Mouse (Mus musculus) forebrain, embryonic 11.5 days (tissue): ENCODE data around the gene Cenpa. TPM values are rescaled to one million over a fixed set of nuclear protein-coding genes. Genes with fewer than 3 reads are reported as not detected.

Experiments
- ATAC-seq: fragments of 200-750 bp; cut with Nextera tagmentation; replicated peaks from 2 replicates; pipeline ENCODE4 v1.8.0; 2017; ENCODE audit warnings: moderate TSS enrichment; ENCODE audit not compliant: low FRiP score
- DNase-seq: peaks from one replicate; pipeline ENCODE4 v3.0.0-alpha.2; 2017; ENCODE audit warnings: low spot score
- H3K27ac ChIP-seq: fragments of 300-500 bp; sonication (generic); 2 replicates; pipeline ENCODE4 v1.5.1; 2014; ENCODE audit warnings: low read depth, low read length
- H3K27me3 ChIP-seq: fragments of 300-500 bp; sonication (generic); 2 replicates; pipeline ENCODE4 v1.6.1; 2014; ENCODE audit warnings: mild to moderate bottlenecking, low read length, mixed read lengths; ENCODE audit not compliant: control insufficient read depth, insufficient read depth
- H3K36me3 ChIP-seq: fragments of 300-500 bp; sonication (generic); 2 replicates; pipeline ENCODE4 v1.6.1; 2014; ENCODE audit warnings: mild to moderate bottlenecking, low read length, moderate library complexity, mixed read lengths; ENCODE audit not compliant: control insufficient read depth, insufficient read depth
- H3K4me1 ChIP-seq: fragments of 300-500 bp; sonication (generic); replicated peaks from 2 replicates; pipeline ENCODE4 v1.6.1; 2014; ENCODE audit warnings: low read length, mixed read lengths; ENCODE audit not compliant: control insufficient read depth, insufficient read depth
- H3K4me2 ChIP-seq: fragments of 300-500 bp; sonication (generic); 2 replicates; pipeline ENCODE4 v1.6.1; 2014; ENCODE audit warnings: low read depth, mild to moderate bottlenecking, low read length, moderate library complexity, mixed read lengths; ENCODE audit not compliant: severe bottlenecking
- H3K4me3 ChIP-seq: fragments of 300-500 bp; sonication (generic); 2 replicates; pipeline ENCODE4 v1.5.1; 2014; ENCODE audit warnings: low read depth, low read length
- H3K9ac ChIP-seq: fragments of 300-500 bp; sonication (generic); 2 replicates; pipeline ENCODE4 v1.6.1; 2014; ENCODE audit warnings: low read length
- H3K9me3 ChIP-seq: fragments of 300-500 bp; sonication (generic); 2 replicates; pipeline ENCODE4 v1.6.1; 2016; ENCODE audit warnings: low read length, mixed read lengths; ENCODE audit not compliant: control insufficient read depth
- WGBS: fragments of 180-500 bp; shearing (Covaris S2); extraction: QIAGEN DNeasy Blood & Tissue Kit; methylation state at CpG from one replicate; pipeline ENCODE4 v1.1.7; 2014; 5-methylcytosine and 5-hydroxymethylcytosine counted together
- polyA plus RNA-seq: library from polyadenylated mRNA; unstranded; fragments of >200 nt; fragmentation: Nextera tagmentation; extraction: Ambion mirVana; gene quantifications from 2 replicates; pipeline ENCODE4 v1.2.1, GENCODE M21; 2014

Gene Cenpa
- polyA plus RNA-seq, 1 experiment from 2014 or later, result 447 TPM

GRCm38 (mm10) chr5:30665360-30665759 lies 1.2 kb upstream of the Cenpa start:
- WGBS, result 91% methylated on average over 9 of the region's 9 CpGs
- Histone ChIP-seq H3K9ac (no peak overlapping the region), H3K4me3 (no peak overlapping the region), H3K36me3 (no peaks in the 10 kb centered on the region; the same call in 1 of the 2 replicates), H3K4me1 (peaks cover 10% of the 10 kb centered on the region; the same call in 1 of the 2 replicates), H3K27ac (no peak overlapping the region), H3K27me3 (no peaks in the 10 kb centered on the region), H3K9me3 (no peaks in the 10 kb centered on the region), H3K4me2 (no peak overlapping the region)
- ATAC-seq, result no peak
- no peak for DNase-seq

DNA sequence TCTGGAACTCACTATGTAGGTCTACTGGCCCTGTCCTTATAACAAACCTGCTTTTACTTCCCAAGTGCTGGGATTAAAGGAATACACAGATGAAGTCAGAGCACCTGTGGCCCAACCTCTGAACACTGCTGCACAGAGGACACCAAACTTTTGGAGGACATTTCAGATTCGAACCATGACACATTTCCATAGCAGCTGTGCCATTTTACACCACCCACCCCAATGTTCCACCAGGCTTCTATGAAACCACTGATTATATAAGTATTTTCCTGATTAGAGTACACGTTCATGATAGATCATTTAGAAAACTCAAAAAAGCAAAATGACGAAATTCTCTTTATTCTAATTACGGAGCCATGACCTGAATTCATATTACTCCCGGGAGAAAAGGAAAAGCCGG lies 609 bp upstream of the Cenpa start:
- H3K4me2 ChIP-seq, result peak overlapping the region; percentile 56; the same call in 1 of the 2 replicates
- H3K9ac ChIP-seq, result peak overlapping the region; percentile 92
- no peaks in the 10 kb centered on the region for H3K27me3 ChIP-seq
- H3K36me3 ChIP-seq, result no peaks in the 10 kb centered on the region; the same call in 1 of the 2 replicates
- no peaks in the 10 kb centered on the region for H3K9me3 ChIP-seq
- WGBS, result 68% methylated on average over 6 of the region's 6 CpGs
- no peak for DNase-seq
- H3K4me1 ChIP-seq, result peaks cover 10% of the 10 kb centered on the region; the same call in 1 of the 2 replicates
- H3K4me3 ChIP-seq, result peak overlapping the region; percentile 83
- no peak overlapping the region for H3K27ac ChIP-seq
- ATAC-seq, result no peak

DNA sequence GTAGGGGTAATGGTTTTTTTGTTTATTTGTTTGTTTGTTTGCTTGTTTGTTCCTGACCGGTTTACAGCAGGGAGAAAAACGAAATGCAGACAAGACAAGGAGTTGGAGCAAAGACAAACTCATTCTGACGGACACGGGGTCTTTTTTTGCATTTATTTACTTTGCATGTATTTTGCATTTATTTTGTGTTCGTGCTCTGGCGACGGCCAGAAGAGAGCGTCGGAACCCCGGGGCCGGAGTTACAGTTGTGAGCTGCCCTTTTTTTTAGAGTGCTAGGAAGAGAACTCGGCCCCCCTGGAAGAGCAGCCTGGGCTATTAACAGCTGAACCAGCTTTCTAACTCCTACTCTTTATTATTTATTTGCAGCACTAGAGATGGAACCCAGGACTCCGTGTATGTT lies 638 bp downstream of the Cenpa start:
- H3K9ac ChIP-seq, result peak overlapping the region; percentile 92
- peaks cover 10% of the 10 kb centered on the region; the same call in 1 of the 2 replicates for H3K4me1 ChIP-seq
- peak overlapping the region; percentile 73 for H3K27ac ChIP-seq
- no peaks in the 10 kb centered on the region for H3K27me3 ChIP-seq
- no peak for DNase-seq
- 0% methylated on average over 13 of the region's 13 CpGs for WGBS
- H3K4me2 ChIP-seq, result peak overlapping the region; percentile 56
- H3K4me3 ChIP-seq, result peak overlapping the region; percentile 83
- ATAC-seq, result no peak
- no peaks in the 10 kb centered on the region for H3K9me3 ChIP-seq
- peaks cover 3% of the 10 kb centered on the region; the same call in 1 of the 2 replicates for H3K36me3 ChIP-seq

DNA sequence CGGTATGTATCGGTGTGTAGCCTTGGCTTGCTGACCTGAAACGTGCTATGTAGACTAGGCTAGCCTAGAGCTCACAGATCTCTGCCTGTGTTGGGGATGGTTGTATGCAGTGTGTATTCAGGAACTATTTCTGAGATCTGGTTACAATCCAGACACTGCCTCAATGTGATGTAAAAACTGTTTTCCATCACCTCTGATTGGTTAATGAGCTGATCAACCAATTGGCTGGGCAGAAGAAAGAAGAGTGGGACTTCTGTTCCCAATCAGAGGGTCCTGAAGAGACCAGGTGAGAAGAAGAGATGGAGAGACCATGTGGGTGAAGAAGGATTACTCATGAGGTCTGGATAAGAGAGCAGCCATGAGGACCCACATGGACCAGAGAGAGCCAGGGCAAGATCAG lies 1.1 kb downstream of the Cenpa start:
- Histone ChIP-seq H3K9me3 (no peaks in the 10 kb centered on the region), H3K4me2 (peak overlapping the region; percentile 56), H3K36me3 (peaks cover 3% of the 10 kb centered on the region; the same call in 1 of the 2 replicates), H3K4me1 (peaks cover 10% of the 10 kb centered on the region; the same call in 1 of the 2 replicates), H3K4me3 (peak overlapping the region; percentile 83), H3K9ac (peak overlapping the region; percentile 92), H3K27me3 (no peaks in the 10 kb centered on the region), H3K27ac (no peak overlapping the region)
- DNase-seq, result no peak
- ATAC-seq, result 0 out of 2 replicates have a peak, but pooled peaks have one; percentile 19
- WGBS, result 11% methylated on average over 3 of the region's 3 CpGs

GRCm38 (mm10) chr5:30668637-30669495 lies 2.3 kb downstream of the Cenpa start:
- Histone ChIP-seq H3K9me3 (no peaks in the 10 kb centered on the region), H3K4me2 (peak overlapping the region; percentile 56; the same call in 1 of the 2 replicates), H3K27ac (no peak overlapping the region), H3K4me3 (no peak overlapping the region; the same call in 1 of the 2 replicates), H3K9ac (no peak overlapping the region), H3K27me3 (no peaks in the 10 kb centered on the region), H3K4me1 (peaks cover 10% of the 10 kb centered on the region; the same call in 1 of the 2 replicates), H3K36me3 (peaks cover 3% of the 10 kb centered on the region; the same call in 1 of the 2 replicates)
- ATAC-seq (no peak), DNase-seq (no peak)
- WGBS, result 94% methylated on average over 9 of the region's 9 CpGs

GRCm38 (mm10) chr5:30669496-30669830 lies 2.9 kb downstream of the Cenpa start:
- ATAC-seq (no peak), DNase-seq (no peak)
- Histone ChIP-seq H3K9me3 (no peaks in the 10 kb centered on the region), H3K4me3 (no peak overlapping the region), H3K27ac (no peak overlapping the region), H3K9ac (no peak overlapping the region), H3K4me1 (peaks cover 10% of the 10 kb centered on the region; the same call in 1 of the 2 replicates), H3K27me3 (no peaks in the 10 kb centered on the region), H3K36me3 (peaks cover 6% of the 10 kb centered on the region; the same call in 1 of the 2 replicates), H3K4me2 (no peak overlapping the region)
- WGBS, result 91% methylated on average over 3 of the region's 3 CpGs

DNA sequence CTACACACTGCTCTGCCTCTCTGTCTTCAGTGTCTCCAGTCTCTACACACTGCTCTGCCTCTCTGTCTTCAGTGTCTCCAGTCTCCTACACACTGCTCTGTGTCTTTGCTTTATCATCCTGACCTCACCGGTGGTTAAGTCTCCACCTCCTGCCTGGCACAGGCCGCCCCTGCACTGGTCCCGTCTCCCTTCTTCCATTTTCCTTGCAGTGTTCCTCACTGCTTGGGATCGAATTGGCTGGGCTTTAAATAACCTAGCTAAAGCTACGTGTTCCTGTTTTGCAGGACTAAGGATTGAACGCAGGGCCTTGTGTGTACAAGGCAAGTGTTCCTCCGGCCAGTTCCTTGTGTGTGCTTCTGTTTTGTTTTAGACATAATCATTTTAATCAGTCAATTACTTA lies 3.5 kb downstream of the Cenpa start:
- ATAC-seq (no peak), DNase-seq (no peak)
- WGBS, result 97% methylated on average over 7 of the region's 7 CpGs
- Histone ChIP-seq H3K27me3 (no peaks in the 10 kb centered on the region), H3K9me3 (no peaks in the 10 kb centered on the region), H3K4me1 (peaks cover 10% of the 10 kb centered on the region; the same call in 1 of the 2 replicates), H3K9ac (no peak overlapping the region), H3K4me2 (no peak overlapping the region), H3K4me3 (no peak overlapping the region), H3K36me3 (peaks cover 8% of the 10 kb centered on the region; the same call in 1 of the 2 replicates), H3K27ac (no peak overlapping the region)

GRCm38 (mm10) chr5:30674001-30674400 lies 7.4 kb downstream of the Cenpa start:
- ATAC-seq (no peak), DNase-seq (no peak)
- Histone ChIP-seq H3K9me3 (no peaks in the 10 kb centered on the region), H3K36me3 (peaks cover 12% of the 10 kb centered on the region; the same call in 1 of the 2 replicates), H3K27me3 (no peaks in the 10 kb centered on the region), H3K4me1 (no peaks in the 10 kb centered on the region), H3K27ac (no peak overlapping the region), H3K9ac (no peak overlapping the region), H3K4me3 (no peak overlapping the region), H3K4me2 (no peak overlapping the region)
- 86% methylated on average over 7 of the region's 7 CpGs for WGBS
